Mouse (Mus musculus) T-helper 2 cell (primary cell): Measurements from ENCODE around the gene Gm21083.
"Not testable (repeated sequence)": the region's sequence is repeated elsewhere in the genome, so short reads cannot be mapped to it uniquely, and the experiment has no call there.

ENCODE experiments used
- in situ Hi-C: fragments of 300-600 bp; cut with MboI, MseI; formaldehyde crosslinking; loops from one replicate; pipeline ENCODE4 v1.15.1; 2025; ENCODE audit warnings: high pct_unique_total_duplicates

The Gm21083 gene

GRCm38 (mm10) chr5:15618764-15619163 lies 41.6 kb downstream of the Gm21083 start, which contains the start of gene Speer4d:
TSS of gene Speer4d (plus strand) at chr5:15619064.
- in situ Hi-C loops = not testable (repeated sequence)

- in situ Hi-C loops = loop anchor here (5.0 kb wide), 1 partner anchor 36 kb away; no protein-coding TSS in a partner anchor
These were observed 51.0 kb downstream of the Gm21083 start for GRCm38 (mm10) chr5:15628136-15628535.

- in situ Hi-C loops = not testable (repeated sequence)
These were observed 52.9 kb downstream of the Gm21083 start for GRCm38 (mm10) chr5:15630068-15630467.
